Mouse (Mus musculus): ENCODE data around the gene Gm3532. TPM values are rescaled to one million over a fixed set of nuclear protein-coding genes. Genes with fewer than 3 reads are reported as not detected.
"Not testable (repeated sequence)": the region's sequence is repeated elsewhere in the genome, so short reads cannot be mapped to it uniquely, and the experiment has no call there.

Gene Gm3532
- 0.35 TPM in 1 of 2 replicates, not detected in the other for polyA plus RNA-seq (2015; fragmentation: Nextera tagmentation; extraction: Ambion mirVana)

- H3K9me3 ChIP-seq (ENCODE audit: control insufficient read depth, low read length); H3K4me2 ChIP-seq (ENCODE audit: low read depth, low read length); H3K27ac ChIP-seq (ENCODE audit: low read length); H3K4me3 ChIP-seq (ENCODE audit: low read length); H3K27me3 ChIP-seq (ENCODE audit: control insufficient read depth, insufficient read depth, low read depth, low read length); ATAC-seq (ENCODE audit: low read depth); H3K9ac ChIP-seq (ENCODE audit: low read length); H3K36me3 ChIP-seq (ENCODE audit: control insufficient read depth, insufficient read depth, low read length); H3K4me1 ChIP-seq (replicated peaks; ENCODE audit: control insufficient read depth, insufficient read depth, low read length): not testable (repeated sequence)
- WGBS, result no CpG with 5 or more reads among the region's 2 CpGs
These were observed at the start of gene Gm3532 for GRCm38 (mm10) chr14:5538196-5538595. Gene Gm3532, plus strand, starts transcription at chr14:5538496.

- not testable (repeated sequence) for H3K36me3 ChIP-seq (ENCODE audit: control insufficient read depth, insufficient read depth, low read length); H3K9me3 ChIP-seq (ENCODE audit: control insufficient read depth, low read length); H3K4me2 ChIP-seq (ENCODE audit: low read depth, low read length); H3K27me3 ChIP-seq (ENCODE audit: control insufficient read depth, insufficient read depth, low read depth, low read length); H3K4me1 ChIP-seq (replicated peaks; ENCODE audit: control insufficient read depth, insufficient read depth, low read length); H3K4me3 ChIP-seq (ENCODE audit: low read length); ATAC-seq (ENCODE audit: low read depth); H3K27ac ChIP-seq (ENCODE audit: low read length); H3K9ac ChIP-seq (ENCODE audit: low read length)
- no CpG with 5 or more reads among the region's 35 CpGs for WGBS
These were observed 36.9 kb upstream of the Gm3532 start, which contains the start of gene Gm3488 for GRCm38 (mm10) chr14:5501374-5501773. Gene Gm3488, plus strand, starts transcription at chr14:5501674.

Other genes starting within 250 kb of the Gm3532 start
- gene Gm3542, start 203.6 kb upstream of the Gm3532 start, polyA plus RNA-seq (2015; fragmentation: Nextera tagmentation; extraction: Ambion mirVana), result not detected in 2 replicates
- gene Gm3500, start 149.4 kb upstream of the Gm3532 start, polyA plus RNA-seq (2015; fragmentation: Nextera tagmentation; extraction: Ambion mirVana), result not detected in 2 replicates
- 0.44 TPM in 2 replicates for gene Gm3194, start 83.0 kb upstream of the Gm3532 start, polyA plus RNA-seq (2015; fragmentation: Nextera tagmentation; extraction: Ambion mirVana)
- gene Gm8246, start 60.7 kb upstream of the Gm3532 start, polyA plus RNA-seq (2015; fragmentation: Nextera tagmentation; extraction: Ambion mirVana), result not detected in 2 replicates
- 0.09 TPM in 1 of 2 replicates, not detected in the other for gene Gm3187, start 54.3 kb upstream of the Gm3532 start, polyA plus RNA-seq (2015; fragmentation: Nextera tagmentation; extraction: Ambion mirVana)
- gene Gm3488, start 36.8 kb upstream of the Gm3532 start, polyA plus RNA-seq (2015; fragmentation: Nextera tagmentation; extraction: Ambion mirVana), result 1.0 and 1.6 TPM in 2 replicates
- not detected in 2 replicates for gene Gm8265, start 94.5 kb downstream of the Gm3532 start, polyA plus RNA-seq (2015; fragmentation: Nextera tagmentation; extraction: Ambion mirVana)
- gene Gm9603, start 149.0 kb downstream of the Gm3532 start, polyA plus RNA-seq (2015; fragmentation: Nextera tagmentation; extraction: Ambion mirVana), result not detected in 2 replicates
- gene Gm3373, start 203.1 kb downstream of the Gm3532 start, polyA plus RNA-seq (2015; fragmentation: Nextera tagmentation; extraction: Ambion mirVana), result 0.35 and 0.57 TPM in 2 replicates